Mouse (Mus musculus) large intestine, adult 2 months (tissue): ENCODE data around the gene Abca3. TPM values are rescaled to one million over a fixed set of nuclear protein-coding genes. Genes with fewer than 3 reads are reported as not detected.
"Not testable (repeated sequence)": the region's sequence is repeated elsewhere in the genome, so short reads cannot be mapped to it uniquely, and the experiment has no call there.

Experiments
- DNase-seq: peaks from one replicate; pipeline ENCODE4 v3.0.0-alpha.2; 2012; ENCODE audit warnings: low read depth, low spot score
- WGBS: fragments of 180-500 bp; shearing (Covaris S2); methylation state at CpG from one replicate; pipeline ENCODE4 v1.1.7; 2018; 5-methylcytosine and 5-hydroxymethylcytosine counted together
- polyA plus RNA-seq: library from polyadenylated mRNA; depleted of rRNA; stranded (reverse); fragments of >200 nt; gene quantifications from 2 replicates; pipeline ENCODE4 v1.2.3, GENCODE M21; 2012; rRNA removed

Gene Abca3
- polyA plus RNA-seq, 1 experiment = 23.2 TPM

GRCm38 (mm10) chr17:24429201-24429983 lies 77.6 kb downstream of the Abca3 start:
- 66% methylated on average over 14 of the region's 14 CpGs for WGBS
- no peak for DNase-seq

- WGBS = 74% methylated on average over 5 of the region's 5 CpGs
- no peak for DNase-seq
Observed at GRCm38 (mm10) chr17:24437016-24437415, 85.3 kb downstream of the Abca3 start.

- no peak for DNase-seq
- 89% methylated on average over 8 of the region's 8 CpGs for WGBS
Observed at GRCm38 (mm10) chr17:24440377-24440776, 88.6 kb downstream of the Abca3 start.

GRCm38 (mm10) chr17:24441148-24441547 lies 89.4 kb downstream of the Abca3 start:
- 43% methylated on average over 2 of the region's 2 CpGs for WGBS

GRCm38 (mm10) chr17:24442107-24442506 lies 90.4 kb downstream of the Abca3 start:
- 51% methylated on average over 14 of the region's 14 CpGs for WGBS
- DNase-seq = no peak

More at GRCm38 (mm10) chr17:24441148-24441547, 89.4 kb downstream of the Abca3 start:
- no peak for DNase-seq

GRCm38 (mm10) chr17:24442632-24443155 lies 90.9 kb downstream of the Abca3 start, which contains the start of gene Dnase1l2:
TSS of gene Dnase1l2 (minus strand) at chr17:24443105.
- DNase-seq = no peak
- WGBS = 52% methylated on average over 7 of the region's 7 CpGs

- WGBS = 77% methylated on average over 4 of the region's 4 CpGs
- DNase-seq = no peak
Observed at GRCm38 (mm10) chr17:24443409-24443808, 91.7 kb downstream of the Abca3 start.

GRCm38 (mm10) chr17:24446590-24446989 lies 94.8 kb downstream of the Abca3 start:
- 93% methylated on average over 8 of the region's 8 CpGs for WGBS
- DNase-seq = no peak

GRCm38 (mm10) chr17:24449507-24449906 lies 97.8 kb downstream of the Abca3 start:
- DNase-seq = no peak
- 87% methylated on average over 6 of the region's 6 CpGs for WGBS

- 76% methylated on average over 6 of the region's 6 CpGs for WGBS
- DNase-seq = no peak
Observed at GRCm38 (mm10) chr17:24451220-24451619, 99.5 kb downstream of the Abca3 start.

- WGBS = 22% methylated on average over 2 of the region's 2 CpGs
- no peak for DNase-seq
Observed at GRCm38 (mm10) chr17:24453372-24453771, 101.6 kb downstream of the Abca3 start.

- no peak for DNase-seq
- 1% methylated on average over 14 of the region's 14 CpGs for WGBS
Observed at GRCm38 (mm10) chr17:24454218-24454755, 102.5 kb downstream of the Abca3 start.

GRCm38 (mm10) chr17:24454756-24455522 lies 103.2 kb downstream of the Abca3 start:
- peak; percentile 98 for DNase-seq
- under 1% methylated on average over 67 of the region's 67 CpGs for WGBS

- DNase-seq = not testable (repeated sequence)
- WGBS = 42% methylated on average over 10 of the region's 10 CpGs
Observed at GRCm38 (mm10) chr17:24455523-24456206, 103.9 kb downstream of the Abca3 start.

Other genes starting within 250 kb of the Abca3 start
- gene Pdpk1, start 201.0 kb upstream of the Abca3 start, polyA plus RNA-seq = 9.4 and 18.6 TPM in 2 replicates
- gene Amdhd2, start 188.2 kb upstream of the Abca3 start, polyA plus RNA-seq = 87.2 and 105 TPM in 2 replicates
- 799 and 841 TPM in 2 replicates for gene Atp6v0c, start 182.2 kb upstream of the Abca3 start, polyA plus RNA-seq
- 9.2 and 35.2 TPM in 2 replicates for gene Tbc1d24, start 146.4 kb upstream of the Abca3 start, polyA plus RNA-seq
- gene Ntn3, start 142.4 kb upstream of the Abca3 start, polyA plus RNA-seq = 0.78 and 1.1 TPM in 2 replicates
- 8.4 and 9.7 TPM in 2 replicates for gene Tedc2, start 131.1 kb upstream of the Abca3 start, polyA plus RNA-seq
- 15.2 and 15.6 TPM in 2 replicates for gene Ccnf, start 100.5 kb upstream of the Abca3 start, polyA plus RNA-seq
- 0.01 TPM in 1 of 2 replicates, not detected in the other for gene Abca17, start 882 bp upstream of the Abca3 start, polyA plus RNA-seq
- 139 and 141 TPM in 2 replicates for gene Rnps1, start 62.6 kb downstream of the Abca3 start, polyA plus RNA-seq
- 87.3 and 119 TPM in 2 replicates for gene Eci1, start 74.7 kb downstream of the Abca3 start, polyA plus RNA-seq
- 5.2 and 6.6 TPM in 2 replicates for gene Dnase1l2, start 91.2 kb downstream of the Abca3 start, polyA plus RNA-seq
- 50.4 and 59.4 TPM in 2 replicates for gene E4f1, start 118.4 kb downstream of the Abca3 start, polyA plus RNA-seq
- gene Pgp, start 118.4 kb downstream of the Abca3 start, polyA plus RNA-seq = 82.9 and 90.7 TPM in 2 replicates
- 2.6 and 2.8 TPM in 2 replicates for gene Bricd5, start 121.9 kb downstream of the Abca3 start, polyA plus RNA-seq
- gene Mlst8, start 127.1 kb downstream of the Abca3 start, polyA plus RNA-seq = 43.0 and 54.9 TPM in 2 replicates
- 0.26 and 0.59 TPM in 2 replicates for gene Caskin1, start 136.7 kb downstream of the Abca3 start, polyA plus RNA-seq
- gene Traf7, start 176.0 kb downstream of the Abca3 start, polyA plus RNA-seq = 119 and 178 TPM in 2 replicates
- gene Rab26, start 182.3 kb downstream of the Abca3 start, polyA plus RNA-seq = 0.41 and 0.52 TPM in 2 replicates
- gene Pkd1, start 197.9 kb downstream of the Abca3 start, polyA plus RNA-seq = 25.5 and 35.8 TPM in 2 replicates